Mouse (Mus musculus) left cerebral cortex, adult 2 months (tissue): ENCODE results near the gene Alyref. TPM values are rescaled to one million over a fixed set of nuclear protein-coding genes. Genes with fewer than 3 reads are reported as not detected.

Source experiments
- DNase-seq, 2 experiments: peaks; one replicate each; pipeline ENCODE4 v3.0.0; 2021 to 2022; ENCODE audit warnings: low spot score in 2 of 2, mixed read lengths in 1 of 2; ENCODE audit errors: extremely low spot score in 1 of 2
- H3K27ac ChIP-seq: fragments of 200-600 bp; 2 replicates; pipeline ENCODE4 v1.8.1; 2022
- H3K4me3 ChIP-seq: fragments of 200-600 bp; 2 replicates; pipeline ENCODE4 v1.8.1; 2022
- CTCF ChIP-seq: fragments of 200-600 bp; IDR thresholded peaks from 2 replicates; pipeline ENCODE4 v1.8.1; 2022; ENCODE audit warnings: antibody characterized with exemption, mild to moderate bottlenecking, moderate library complexity
- intact Hi-C: fragments of 180-260 bp; cut with DNase I; formaldehyde crosslinking; loops from one replicate; pipeline ENCODE4 v1.15.1; 2025
- total RNA-seq, 2 experiments: library from RNA; stranded (reverse); gene quantifications; 2 replicates each; pipeline ENCODE4 v1.2.3; 2021

Alyref gene
- total RNA-seq, 2 experiments from 2014 or later = 56.4 to 64.1 TPM

DNA sequence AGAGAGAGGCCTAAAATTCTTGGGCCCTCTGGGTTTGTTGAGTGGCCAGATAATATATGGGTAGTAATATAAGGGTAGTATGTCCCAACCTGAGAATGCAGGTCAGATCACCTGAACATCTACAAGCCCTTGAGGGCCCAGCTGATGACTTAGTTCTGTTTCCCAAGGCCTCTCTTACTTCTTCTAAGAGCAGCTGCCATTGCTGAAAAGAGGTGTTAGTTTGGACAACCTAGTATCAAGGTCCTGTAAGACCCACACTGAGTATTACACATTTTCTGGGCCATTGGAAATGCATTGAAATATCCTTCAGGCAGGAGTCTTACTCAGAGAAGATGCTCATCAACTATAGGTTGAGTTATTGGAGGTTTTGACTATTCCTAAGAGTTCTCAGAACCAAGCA is 22.2 kb downstream of the Alyref start:
- no peak for TF ChIP-seq CTCF
- DNase-seq = no peak
- Histone ChIP-seq H3K4me3 (no peak overlapping the region), H3K27ac (no peak overlapping the region)
- intact Hi-C loops = loop anchor here (2.0 kb wide), 1 partner anchor 91 kb away; the partner anchor contains the start of gene Mrpl12

DNA sequence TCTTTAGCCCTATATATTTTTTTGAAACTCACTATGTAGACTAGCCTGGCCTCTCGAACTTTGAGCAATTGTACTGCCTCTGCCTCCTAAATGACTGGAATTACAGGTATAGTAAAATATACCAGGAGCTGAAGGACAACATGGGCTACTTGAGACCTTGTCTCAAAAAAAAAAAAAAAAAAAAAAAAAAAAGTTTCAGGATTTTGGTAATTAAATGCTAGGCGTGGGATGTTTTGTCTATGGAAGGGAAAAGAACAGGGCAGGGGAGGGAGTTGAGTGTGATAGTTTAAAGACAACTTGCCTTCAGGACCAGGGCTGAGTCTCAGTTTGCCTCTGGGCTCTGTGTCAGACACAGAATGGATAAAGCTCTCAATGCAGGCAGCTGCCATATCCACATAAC is 23.1 kb downstream of the Alyref start:
- H3K4me3 ChIP-seq = no peak overlapping the region
- DNase-seq = no peak
- TF ChIP-seq CTCF = no peak
- H3K27ac ChIP-seq = no peak overlapping the region
- intact Hi-C loops = no loop called here

DNA sequence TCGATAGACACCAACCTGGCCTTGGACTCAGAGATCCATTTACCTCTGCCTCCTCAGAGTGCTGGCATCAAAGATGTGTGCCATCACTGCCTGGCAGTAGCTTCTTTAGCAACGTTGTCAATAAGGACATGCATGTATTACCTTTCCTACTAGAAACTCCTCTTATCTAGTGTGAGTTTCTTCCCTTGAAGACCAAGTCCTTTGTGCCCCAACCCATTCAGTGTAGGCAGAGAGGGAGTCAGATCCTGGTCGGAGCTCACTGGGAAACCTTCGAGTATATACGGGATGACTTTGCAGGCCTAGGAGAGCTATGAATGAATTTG is 23.9 kb downstream of the Alyref start:
- Histone ChIP-seq H3K4me3 (peak overlapping the region; percentile 84; the same call in 1 of the 2 replicates), H3K27ac (no peak overlapping the region)
- no peak for TF ChIP-seq CTCF
- intact Hi-C loops = no loop called here
- DNase-seq = no peak

DNA sequence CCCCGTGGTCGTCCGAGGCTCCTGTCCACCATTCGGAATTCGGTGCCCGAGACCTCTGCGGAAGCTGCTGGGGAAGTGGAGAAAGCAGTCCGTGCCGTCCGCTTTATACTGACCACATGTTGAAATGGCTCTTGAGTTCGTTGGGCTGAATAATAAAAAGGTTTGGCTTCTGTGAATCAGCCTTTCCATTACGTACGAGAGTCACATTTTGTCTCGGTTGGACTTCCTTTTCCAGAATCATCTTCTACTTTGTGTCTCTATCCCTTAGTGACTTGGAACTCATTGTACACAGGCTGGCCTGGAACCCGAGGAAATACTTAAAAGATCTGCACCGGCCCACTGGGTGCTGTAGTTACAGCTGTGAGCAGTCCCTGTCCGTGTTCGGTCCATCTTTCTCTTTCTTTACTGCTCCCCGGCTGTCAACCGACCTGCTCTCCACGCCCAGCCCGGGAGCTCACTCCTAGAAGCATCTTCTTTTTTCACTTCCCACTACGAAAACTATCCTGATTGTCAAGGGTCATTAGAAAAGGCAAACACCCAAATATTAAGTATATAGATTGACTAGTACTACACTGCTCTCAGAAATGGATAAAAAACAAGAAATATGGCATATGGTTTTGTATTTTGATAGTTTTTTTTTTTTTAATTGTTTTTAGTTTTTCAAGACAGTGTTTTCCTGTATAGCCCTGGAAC is 24.4 kb downstream of the Alyref start:
- TF ChIP-seq CTCF = no peak
- peak overlapping the region; percentile 84 for H3K4me3 ChIP-seq
- no peak for DNase-seq
- intact Hi-C loops = loop anchor here (1.0 to 2.0 kb wide), 2 partner anchors 55 to 106 kb away; partner anchors contain the start of gene Arl16
- H3K27ac ChIP-seq = peak overlapping the region; percentile 91

DNA sequence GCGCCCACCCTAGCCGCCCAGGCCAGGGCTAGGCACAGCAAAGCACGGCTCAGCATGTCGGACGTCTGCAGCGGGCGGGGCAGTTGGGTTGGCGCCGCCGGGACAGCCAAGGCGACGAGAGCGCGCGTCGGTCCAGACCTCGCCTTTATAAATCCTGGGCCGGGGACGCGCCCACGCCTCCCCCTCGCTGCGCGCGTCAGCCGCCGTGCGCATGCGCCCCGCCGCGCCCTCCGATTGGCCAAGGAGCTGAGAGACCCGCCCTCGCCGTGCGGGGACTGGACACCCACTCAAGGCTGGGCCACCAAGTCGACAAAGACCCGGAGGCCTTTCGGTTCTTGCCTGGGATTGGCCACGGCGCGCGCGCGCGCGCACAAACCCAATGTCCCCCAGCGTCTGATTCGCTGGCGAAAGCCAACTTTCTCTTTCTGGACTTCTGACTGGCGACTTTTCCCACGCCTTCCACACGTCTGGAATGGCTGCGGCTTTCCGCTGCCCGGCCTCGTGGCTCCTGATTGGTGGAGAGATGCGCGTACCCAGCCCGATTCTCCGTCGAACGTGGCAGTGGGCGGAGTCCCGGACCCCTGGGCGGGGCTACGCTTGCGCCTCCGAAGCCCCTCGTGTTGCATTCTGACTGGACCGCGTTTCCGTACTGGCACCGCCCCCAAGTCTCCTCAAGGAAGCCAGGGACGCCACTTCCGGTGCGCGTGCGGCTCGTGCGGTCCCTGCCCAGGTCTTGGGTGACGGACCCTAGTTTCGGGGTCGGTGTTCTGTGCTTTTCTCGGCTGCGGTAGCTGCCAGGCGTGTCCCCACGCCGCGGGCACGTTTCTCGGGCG is 25.2 kb downstream of the Alyref start, which contains the start of gene P4hb:
TSS of gene P4hb (minus strand) at position 502 of the 833 bp plus-strand sequence.
- Histone ChIP-seq H3K4me3 (peak within 1 kb of the TSS; percentile 84), H3K27ac (peak within 1 kb of the TSS; percentile 91)
- peak; percentile 99 to 100 for DNase-seq
- intact Hi-C loops = loop anchor here (1.0 to 2.0 kb wide), 2 partner anchors 54 to 106 kb away; partner anchors contain the start of gene Arl16
- TF ChIP-seq CTCF = no peak; the same call in 1 of the 2 replicates

DNA sequence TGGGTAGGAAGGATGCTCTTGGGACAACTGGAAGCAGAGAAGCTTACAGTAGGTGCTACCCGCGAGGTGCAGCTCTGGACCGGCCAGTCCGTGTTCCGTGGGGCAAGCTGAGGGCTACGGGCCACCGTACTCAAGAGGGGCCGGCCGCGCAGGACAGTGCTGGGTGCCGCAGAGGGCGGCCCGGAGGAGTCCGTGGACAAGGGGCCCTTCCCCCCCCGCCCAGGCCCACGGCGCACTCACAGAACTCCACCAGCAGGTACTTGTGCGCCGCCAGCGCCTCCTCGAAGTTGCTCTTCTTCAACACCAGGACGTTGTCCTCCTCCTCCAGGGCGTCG is 25.8 kb downstream of the Alyref start:
- Histone ChIP-seq H3K27ac (peak overlapping the region; percentile 89), H3K4me3 (peak overlapping the region; percentile 84)
- DNase-seq = no peak
- TF ChIP-seq CTCF = no peak
- intact Hi-C loops = loop anchor here (2.0 kb wide), 1 partner anchor 54 kb away; no protein-coding TSS in a partner anchor

DNA sequence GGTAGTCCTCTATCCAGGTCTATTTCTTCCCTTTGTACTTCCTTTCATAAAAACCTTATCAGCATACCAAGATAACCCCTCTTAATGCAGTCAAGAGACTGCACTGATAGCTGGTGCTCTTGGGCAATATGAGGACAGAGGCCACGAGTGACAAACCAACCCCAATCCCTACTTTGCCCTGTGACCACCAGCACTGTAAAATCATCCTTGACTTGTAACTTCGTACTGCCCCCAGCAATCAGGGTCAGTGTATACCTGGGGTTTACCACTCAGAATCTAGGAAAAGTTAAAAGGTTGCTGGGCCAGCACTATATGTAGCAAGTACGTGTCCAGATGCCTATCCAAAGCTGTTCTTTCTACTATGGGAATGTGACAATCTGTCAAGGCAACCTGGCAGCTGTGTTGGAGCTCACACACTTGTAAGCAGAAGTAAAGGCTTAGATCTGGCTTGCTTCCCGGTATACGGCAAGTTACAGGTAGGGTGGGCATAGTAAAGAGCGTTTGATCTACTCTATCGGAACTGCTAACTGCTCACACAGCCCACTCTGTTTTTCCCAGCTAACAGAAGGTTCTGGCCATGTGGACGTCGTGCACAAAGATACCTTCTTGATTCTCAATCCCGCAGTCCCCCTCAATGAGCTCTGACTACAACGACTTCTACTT is 26.3 kb downstream of the Alyref start:
- no peak for DNase-seq
- no peak for TF ChIP-seq CTCF
- intact Hi-C loops = loop anchor here (2.0 kb wide), 1 partner anchor 53 kb away; no protein-coding TSS in a partner anchor
- Histone ChIP-seq H3K4me3 (peak overlapping the region; percentile 84), H3K27ac (peak overlapping the region; percentile 89)

DNA sequence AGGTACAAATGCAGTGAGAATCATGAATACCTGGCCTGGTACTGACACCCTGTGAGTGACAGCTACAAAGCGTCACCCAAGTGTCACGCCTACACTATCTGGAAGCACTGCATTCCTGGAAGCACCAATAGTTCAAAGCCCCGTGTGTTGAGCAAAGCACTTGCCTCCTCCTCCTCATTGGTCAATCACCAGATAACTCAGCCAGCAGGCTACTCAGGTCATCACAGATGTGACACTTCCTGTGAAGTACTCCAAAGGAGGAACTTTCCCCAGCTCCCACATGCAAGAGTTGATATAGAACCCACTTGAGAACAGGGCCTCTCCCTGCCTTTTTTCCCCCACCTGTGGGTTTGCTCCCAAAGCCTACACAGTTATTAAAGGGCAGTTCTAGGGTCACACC is 27.0 kb downstream of the Alyref start:
- H3K4me3 ChIP-seq = no peak overlapping the region
- intact Hi-C loops = no loop called here
- DNase-seq = no peak
- H3K27ac ChIP-seq = no peak overlapping the region
- no peak for TF ChIP-seq CTCF

DNA sequence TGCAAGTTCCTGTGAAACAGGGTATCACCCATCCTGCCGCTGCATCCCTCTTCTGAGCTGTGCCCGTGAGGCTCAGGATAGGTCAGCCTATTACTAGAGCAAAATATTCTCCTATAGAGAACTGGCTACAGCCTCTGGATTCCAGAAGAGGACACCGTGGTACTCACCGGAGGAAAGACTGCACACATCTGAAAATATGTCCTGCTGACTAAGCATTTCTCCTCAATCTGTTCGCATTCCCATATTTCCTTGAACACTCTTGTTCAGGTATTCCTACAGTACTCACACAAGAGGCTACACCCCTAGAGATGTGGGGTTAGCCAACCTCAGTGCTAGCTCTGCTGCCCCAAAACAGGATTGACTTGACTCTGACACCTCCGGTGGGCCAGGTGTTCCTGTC is 29.8 kb downstream of the Alyref start:
- intact Hi-C loops = no loop called here

DNA sequence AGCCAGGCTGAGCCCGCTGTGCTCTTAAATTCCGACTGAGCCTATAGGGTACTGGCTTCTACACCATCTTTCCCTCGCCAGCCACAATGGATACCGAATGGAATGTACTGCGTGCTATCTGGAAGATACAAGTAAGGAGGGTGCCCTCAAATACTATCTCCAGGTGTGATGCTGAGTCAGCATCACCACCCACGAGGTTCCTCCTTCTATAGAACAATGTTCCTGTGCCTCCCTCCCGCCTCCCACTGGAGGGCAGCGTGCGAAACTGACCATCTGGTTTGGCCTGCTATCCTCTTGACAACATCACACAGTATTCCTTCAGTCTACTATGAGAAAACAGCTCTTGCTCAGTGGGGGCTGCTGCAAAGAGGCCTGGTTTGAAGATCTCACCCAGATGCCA is 33.1 kb downstream of the Alyref start:
- no peak for DNase-seq
- no peak for TF ChIP-seq CTCF
- intact Hi-C loops = no loop called here
- Histone ChIP-seq H3K27ac (no peak overlapping the region), H3K4me3 (no peak overlapping the region)

More for the DNA sequence above, 29.8 kb downstream of the Alyref start:
- no peak for DNase-seq
- Histone ChIP-seq H3K27ac (no peak overlapping the region), H3K4me3 (no peak overlapping the region)
- no peak for TF ChIP-seq CTCF

DNA sequence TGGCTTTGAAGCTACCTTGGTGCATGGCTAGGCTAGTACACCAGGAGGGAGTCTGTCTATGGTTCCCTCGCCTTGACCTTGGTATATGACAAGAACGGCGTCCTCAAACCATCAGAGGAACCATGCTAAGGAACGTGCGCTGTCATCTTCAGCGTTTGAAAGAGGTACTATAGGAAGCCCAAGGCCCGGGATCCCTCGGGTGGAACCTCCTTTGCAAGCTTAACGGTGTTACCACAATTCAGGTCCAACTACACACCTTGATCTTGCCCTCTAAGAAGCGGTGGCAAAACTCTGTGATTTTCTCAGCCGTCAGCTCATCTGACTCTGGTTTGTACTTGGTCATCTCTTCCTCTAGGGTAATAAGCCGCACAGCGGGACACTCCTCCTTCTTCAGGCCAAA is 35.2 kb downstream of the Alyref start:
- intact Hi-C loops = no loop called here
- no peak overlapping the region for H3K4me3 ChIP-seq

More for the DNA sequence above, 35.2 kb downstream of the Alyref start:
- no peak overlapping the region for H3K27ac ChIP-seq
- no peak for DNase-seq
- no peak for TF ChIP-seq CTCF
